Mouse (Mus musculus): ENCODE measurements at regions not wholly inside any gene's neighbourhood (a gene's known extent, or its start where the extent isn't known, plus 50 kb on each side); places are given as distances from the start of the nearest gene placed in this dataset.

DNA sequence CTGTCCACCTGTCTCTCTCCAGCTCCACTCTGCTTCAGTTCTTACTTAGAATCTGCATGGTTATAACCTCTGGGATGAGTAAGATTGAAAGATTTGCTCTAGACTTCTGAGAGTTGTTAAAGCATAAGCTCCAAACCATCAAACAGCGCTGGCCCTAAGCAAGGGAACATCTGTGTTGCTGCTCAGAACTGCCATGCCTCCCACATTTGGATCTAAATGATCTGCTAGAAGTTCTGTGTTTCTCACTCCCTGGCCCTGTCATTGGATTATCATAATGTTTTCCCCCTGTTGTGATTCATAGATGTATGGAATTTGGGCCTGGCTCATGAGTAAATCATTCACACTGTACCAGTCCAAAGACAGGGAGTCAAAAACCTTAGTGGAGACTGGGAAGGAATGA, 448.1 kb downstream of the 1190002N15Rik start:
- H3K4me3 ChIP-seq (replicated peaks; ENCODE audit: low read depth, low read length) = no peak overlapping the region
- H3K9ac ChIP-seq (ENCODE audit: low read depth, low read length) = no peak overlapping the region
- H3K27ac ChIP-seq = no peak overlapping the region
- H3K27me3 ChIP-seq (ENCODE audit: insufficient read depth, low read length) = no peaks in the 10 kb centered on the region
- no peak overlapping the region for H3K4me2 ChIP-seq (ENCODE audit: low read length)
- no peaks in the 10 kb centered on the region for H3K9me3 ChIP-seq (replicated peaks; ENCODE audit: low read length)
- no peaks in the 10 kb centered on the region for H3K36me3 ChIP-seq (ENCODE audit: insufficient read depth, low read length)
- ATAC-seq (replicated peaks; ENCODE audit: low FRiP score, low read depth) = no peak
- WGBS = 88% methylated on average over 1 of the region's 1 CpGs
- no peaks in the 10 kb centered on the region for H3K4me1 ChIP-seq (replicated peaks; ENCODE audit: insufficient read depth, low read length)
- DNase-seq (ENCODE audit: low spot score) = no peak
- TF ChIP-seq CTCF (IDR thresholded peaks at IDR 0.05; ENCODE audit: low read depth) = no peak

- Histone ChIP-seq H3K4me2 (ENCODE audit: low read length) (no peak overlapping the region), H3K9ac (ENCODE audit: low read depth, low read length) (no peak overlapping the region), H3K27ac (no peak overlapping the region), H3K27me3 (ENCODE audit: insufficient read depth, low read length) (no peaks in the 10 kb centered on the region), H3K4me3 (replicated peaks; ENCODE audit: low read depth, low read length) (no peak overlapping the region), H3K36me3 (ENCODE audit: insufficient read depth, low read length) (no peaks in the 10 kb centered on the region), H3K9me3 (replicated peaks; ENCODE audit: low read length) (no peaks in the 10 kb centered on the region), H3K4me1 (replicated peaks; ENCODE audit: insufficient read depth, low read length) (no peaks in the 10 kb centered on the region)
- DNase-seq (ENCODE audit: low spot score) = no peak
- no peak for TF ChIP-seq CTCF (IDR thresholded peaks at IDR 0.05; ENCODE audit: low read depth)
- WGBS = 84% methylated on average over 3 of the region's 3 CpGs
- no peak for ATAC-seq (replicated peaks; ENCODE audit: low FRiP score, low read depth)
These were observed 454.1 kb downstream of the 1190002N15Rik start for GRCm38 (mm10) chr9:94083629-94084411.

- no peaks in the 10 kb centered on the region for H3K4me1 ChIP-seq (replicated peaks; ENCODE audit: insufficient read depth, low read length)
- TF ChIP-seq CTCF (IDR thresholded peaks at IDR 0.05; ENCODE audit: low read depth) = no peak
- H3K9ac ChIP-seq (ENCODE audit: low read depth, low read length) = no peak overlapping the region
- ATAC-seq (replicated peaks; ENCODE audit: low FRiP score, low read depth) = no peak
- no peak for DNase-seq (ENCODE audit: low spot score)
- H3K4me2 ChIP-seq (ENCODE audit: low read length) = no peak overlapping the region
- no peak overlapping the region for H3K27ac ChIP-seq
- no peak overlapping the region for H3K4me3 ChIP-seq (replicated peaks; ENCODE audit: low read depth, low read length)
- H3K9me3 ChIP-seq (replicated peaks; ENCODE audit: low read length) = no peaks in the 10 kb centered on the region
- 38% methylated on average over 2 of the region's 2 CpGs for WGBS
- no peaks in the 10 kb centered on the region for H3K27me3 ChIP-seq (ENCODE audit: insufficient read depth, low read length)
- no peaks in the 10 kb centered on the region for H3K36me3 ChIP-seq (ENCODE audit: insufficient read depth, low read length)
These were observed 463.0 kb downstream of the 1190002N15Rik start for GRCm38 (mm10) chr9:94074904-94075303.

DNA sequence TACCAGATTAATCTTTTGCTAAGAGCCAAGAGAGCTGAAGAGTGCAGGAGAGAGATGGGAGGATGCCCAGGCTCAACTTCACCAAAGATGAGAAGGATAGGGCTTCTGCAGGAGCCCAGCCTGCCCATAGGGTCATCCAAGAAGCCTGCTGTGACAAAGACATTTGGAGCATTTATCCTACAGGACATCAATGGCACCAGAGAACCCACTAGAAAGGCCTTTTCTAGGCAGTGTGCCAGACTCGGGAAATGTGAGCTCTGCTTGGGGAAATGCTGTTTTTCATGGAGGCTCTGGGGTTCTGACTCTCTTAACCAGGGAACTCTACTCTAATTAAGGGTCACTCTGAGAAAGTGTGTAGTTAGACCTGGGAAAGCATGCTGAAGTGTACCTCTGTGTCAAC, 470.8 kb downstream of the 1190002N15Rik start:
- no peaks in the 10 kb centered on the region for H3K36me3 ChIP-seq (ENCODE audit: insufficient read depth, low read length)
- no peak overlapping the region for H3K4me2 ChIP-seq (ENCODE audit: low read length)
- ATAC-seq (replicated peaks; ENCODE audit: low FRiP score, low read depth) (no peak), DNase-seq (ENCODE audit: low spot score) (no peak)
- WGBS = 57% methylated on average over 1 of the region's 1 CpGs
- H3K27me3 ChIP-seq (ENCODE audit: insufficient read depth, low read length) = no peaks in the 10 kb centered on the region
- H3K4me3 ChIP-seq (replicated peaks; ENCODE audit: low read depth, low read length) = no peak overlapping the region
- TF ChIP-seq CTCF (IDR thresholded peaks at IDR 0.05; ENCODE audit: low read depth) = no peak
- no peaks in the 10 kb centered on the region for H3K4me1 ChIP-seq (replicated peaks; ENCODE audit: insufficient read depth, low read length)
- H3K9ac ChIP-seq (ENCODE audit: low read depth, low read length) = no peak overlapping the region
- no peaks in the 10 kb centered on the region for H3K9me3 ChIP-seq (replicated peaks; ENCODE audit: low read length)
- no peak overlapping the region for H3K27ac ChIP-seq

GRCm38 (mm10) chr9:94053229-94053628, 484.7 kb downstream of the 1190002N15Rik start:
- 82% methylated on average over 4 of the region's 4 CpGs for WGBS
- TF ChIP-seq CTCF (IDR thresholded peaks at IDR 0.05; ENCODE audit: low read depth) = peak; percentile 23; the same call in 1 of the 2 replicates
- ATAC-seq (replicated peaks; ENCODE audit: low FRiP score, low read depth) = no peak
- Histone ChIP-seq H3K4me1 (replicated peaks; ENCODE audit: insufficient read depth, low read length) (no peaks in the 10 kb centered on the region), H3K9me3 (replicated peaks; ENCODE audit: low read length) (no peaks in the 10 kb centered on the region), H3K27me3 (ENCODE audit: insufficient read depth, low read length) (no peaks in the 10 kb centered on the region), H3K4me3 (replicated peaks; ENCODE audit: low read depth, low read length) (no peak overlapping the region), H3K4me2 (ENCODE audit: low read length) (no peak overlapping the region), H3K36me3 (ENCODE audit: insufficient read depth, low read length) (no peaks in the 10 kb centered on the region), H3K9ac (ENCODE audit: low read depth, low read length) (no peak overlapping the region), H3K27ac (no peak overlapping the region)
- no peak for DNase-seq (ENCODE audit: low spot score)

DNA sequence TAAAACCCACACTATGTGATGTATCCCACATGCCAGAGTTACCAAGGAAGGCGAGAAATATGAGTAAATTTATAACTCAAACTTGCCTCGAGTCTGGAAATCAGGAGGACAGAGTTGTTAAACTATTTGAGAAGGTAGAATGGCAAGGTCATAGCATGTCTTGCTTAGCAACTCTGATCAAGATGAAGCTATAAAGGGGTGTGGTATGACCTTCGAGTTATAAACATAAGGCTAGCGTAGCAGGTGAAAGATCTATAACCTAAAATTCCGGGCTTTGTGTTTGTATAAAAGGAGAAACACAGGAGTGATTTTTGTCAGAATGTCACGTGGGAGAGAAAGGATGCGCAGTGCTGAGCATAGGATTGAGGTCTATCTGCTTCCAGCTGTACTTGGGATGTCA, 490.0 kb downstream of the 1190002N15Rik start:
- no peak for TF ChIP-seq CTCF (IDR thresholded peaks at IDR 0.05; ENCODE audit: low read depth)
- H3K4me3 ChIP-seq (replicated peaks; ENCODE audit: low read depth, low read length) = no peak overlapping the region
- no peaks in the 10 kb centered on the region for H3K9me3 ChIP-seq (replicated peaks; ENCODE audit: low read length)
- 79% methylated on average over 7 of the region's 7 CpGs for WGBS
- no peak overlapping the region for H3K27ac ChIP-seq
- H3K4me1 ChIP-seq (replicated peaks; ENCODE audit: insufficient read depth, low read length) = no peaks in the 10 kb centered on the region
- DNase-seq (ENCODE audit: low spot score) (no peak), ATAC-seq (replicated peaks; ENCODE audit: low FRiP score, low read depth) (no peak)
- H3K4me2 ChIP-seq (ENCODE audit: low read length) = no peak overlapping the region
- H3K27me3 ChIP-seq (ENCODE audit: insufficient read depth, low read length) = no peaks in the 10 kb centered on the region
- no peak overlapping the region for H3K9ac ChIP-seq (ENCODE audit: low read depth, low read length)
- no peaks in the 10 kb centered on the region for H3K36me3 ChIP-seq (ENCODE audit: insufficient read depth, low read length)
